Mouse (Mus musculus): ENCODE measurements around the gene Mrpl47.
"Not testable (repeated sequence)": the region's sequence is repeated elsewhere in the genome, so short reads cannot be mapped to it uniquely, and the experiment has no call there.

The Mrpl47 gene

DNA sequence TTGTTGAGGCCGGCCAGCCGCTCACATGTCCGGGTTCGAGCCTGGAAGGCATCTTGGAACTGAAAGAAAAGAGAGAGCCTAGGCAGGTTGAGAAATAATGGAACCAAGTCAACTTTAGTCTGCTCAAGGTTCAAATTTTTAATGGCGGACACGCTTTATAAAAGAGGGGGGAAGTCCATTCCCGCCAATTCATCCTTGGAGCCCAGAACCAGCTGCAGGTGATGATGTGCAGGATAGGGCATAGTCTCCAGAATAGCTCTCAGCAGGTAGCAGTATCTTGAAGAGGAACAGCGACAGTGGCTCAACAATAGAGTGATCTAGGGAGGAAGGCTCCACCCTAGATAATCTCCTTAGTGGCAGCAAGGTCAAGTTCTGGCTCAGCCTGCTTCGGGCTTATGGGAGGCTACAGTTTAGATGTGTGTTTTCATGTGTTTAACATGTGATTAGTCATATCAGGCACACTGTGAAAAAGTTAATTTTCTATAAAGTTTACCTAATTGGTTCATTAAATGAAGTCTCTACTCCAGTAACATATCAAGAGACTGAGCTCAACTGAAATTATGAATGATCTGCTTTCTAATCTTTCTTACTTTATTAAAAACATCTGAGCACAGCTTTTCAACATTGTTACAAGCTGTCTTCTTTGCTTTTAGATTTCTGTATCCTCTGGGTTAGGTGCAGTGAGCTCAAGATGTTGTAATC, 31.6 kb downstream of the Mrpl47 start, which contains the start of gene Actl6a:
Gene Actl6a (plus strand): TSS at position 652 of the 702 bp plus-strand sequence.
- not testable (repeated sequence) for DNase-seq (ENCODE audit: low spot score)

DNA sequence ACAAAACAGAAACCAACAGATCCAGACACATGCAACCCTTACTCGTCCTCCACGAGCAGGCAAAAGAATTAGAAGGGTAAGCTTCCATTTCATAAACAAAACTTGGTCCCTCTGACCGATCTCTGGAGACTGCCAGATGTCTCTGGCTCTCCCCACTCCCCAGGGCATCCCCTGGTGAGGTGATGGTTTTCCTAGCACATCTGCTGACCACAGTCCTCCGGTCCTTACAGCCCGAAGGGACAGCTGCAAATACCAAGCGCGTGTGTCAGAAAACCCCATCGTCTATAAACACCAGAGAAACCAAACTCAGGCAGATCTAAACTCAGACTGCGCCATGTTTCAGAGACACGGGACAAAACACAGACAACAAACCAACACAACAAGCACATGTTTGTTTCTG, 32.8 kb downstream of the Mrpl47 start:
- DNase-seq (ENCODE audit: low spot score): not testable (repeated sequence)

DNA sequence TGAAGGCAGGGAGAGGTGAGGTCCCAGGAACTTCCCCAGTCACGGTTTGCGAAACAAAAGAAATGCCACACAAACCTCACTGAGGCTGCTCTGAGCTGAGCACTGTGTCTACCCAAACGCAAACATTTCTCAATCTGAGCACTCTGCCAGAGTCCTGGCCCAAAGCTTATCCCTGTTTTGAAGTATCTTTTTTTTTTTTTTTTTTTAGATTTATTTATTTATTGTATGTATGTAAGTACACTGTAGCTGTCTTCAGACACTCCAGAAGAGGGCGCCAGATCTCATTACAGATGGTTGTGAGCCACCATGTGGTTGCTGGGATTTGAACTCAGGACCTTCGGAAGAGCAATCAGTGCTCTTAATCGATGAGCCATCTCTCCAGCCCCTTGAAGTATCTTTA, 33.4 kb downstream of the Mrpl47 start:
- DNase-seq (ENCODE audit: low spot score): not testable (repeated sequence)

DNA sequence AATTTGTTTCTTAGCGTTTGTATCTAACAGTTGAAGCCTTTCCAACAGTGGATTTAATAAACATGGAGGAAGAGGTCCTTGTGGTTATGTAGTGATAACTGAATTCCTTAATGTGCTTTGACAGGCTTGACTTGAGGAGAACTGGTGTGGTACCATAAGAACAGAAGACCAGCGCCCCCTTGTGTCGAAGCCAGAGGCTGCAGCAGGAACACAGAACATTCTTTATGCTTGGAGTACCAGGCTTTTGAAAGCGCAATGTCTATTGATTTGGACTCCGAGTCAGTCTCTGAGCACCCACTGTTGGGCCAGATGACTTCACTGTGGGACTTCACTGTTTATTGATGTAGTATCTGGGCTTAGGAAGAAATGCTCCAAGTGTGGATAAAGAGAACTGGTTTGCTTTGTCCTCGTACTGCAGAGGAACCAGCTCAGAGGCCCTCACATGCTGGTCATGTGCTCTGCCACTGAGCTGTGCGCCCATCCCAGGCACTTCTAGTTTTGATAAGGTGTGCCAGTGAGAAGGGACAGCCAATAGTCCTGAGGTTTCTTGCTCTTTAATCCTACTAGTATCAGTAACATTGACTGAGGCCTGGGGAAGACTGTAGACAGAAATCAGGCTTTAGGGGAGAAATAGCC, 39.1 kb downstream of the Mrpl47 start:
- DNase-seq (ENCODE audit: low spot score): peak; percentile 70

DNA sequence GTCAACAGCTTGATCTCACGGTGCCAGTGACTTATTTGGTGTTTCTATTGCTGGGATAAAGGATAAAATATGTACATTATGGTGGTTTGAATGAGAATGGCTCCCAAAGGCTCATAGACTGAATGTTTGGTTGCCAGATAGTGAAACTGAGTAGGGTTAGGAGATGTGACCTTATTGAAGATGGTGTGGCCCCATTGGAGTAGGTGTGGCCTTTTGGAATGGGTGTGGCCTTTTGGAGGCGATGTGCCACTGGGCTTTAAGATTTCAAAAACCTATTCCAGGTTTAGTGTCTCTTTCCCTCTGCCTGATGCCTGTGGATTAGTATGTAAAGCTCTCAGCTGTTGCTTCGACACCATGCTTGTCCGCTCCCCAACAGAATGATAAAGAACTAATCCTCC, 41.8 kb downstream of the Mrpl47 start:
- no peak for DNase-seq (ENCODE audit: low spot score)

DNA sequence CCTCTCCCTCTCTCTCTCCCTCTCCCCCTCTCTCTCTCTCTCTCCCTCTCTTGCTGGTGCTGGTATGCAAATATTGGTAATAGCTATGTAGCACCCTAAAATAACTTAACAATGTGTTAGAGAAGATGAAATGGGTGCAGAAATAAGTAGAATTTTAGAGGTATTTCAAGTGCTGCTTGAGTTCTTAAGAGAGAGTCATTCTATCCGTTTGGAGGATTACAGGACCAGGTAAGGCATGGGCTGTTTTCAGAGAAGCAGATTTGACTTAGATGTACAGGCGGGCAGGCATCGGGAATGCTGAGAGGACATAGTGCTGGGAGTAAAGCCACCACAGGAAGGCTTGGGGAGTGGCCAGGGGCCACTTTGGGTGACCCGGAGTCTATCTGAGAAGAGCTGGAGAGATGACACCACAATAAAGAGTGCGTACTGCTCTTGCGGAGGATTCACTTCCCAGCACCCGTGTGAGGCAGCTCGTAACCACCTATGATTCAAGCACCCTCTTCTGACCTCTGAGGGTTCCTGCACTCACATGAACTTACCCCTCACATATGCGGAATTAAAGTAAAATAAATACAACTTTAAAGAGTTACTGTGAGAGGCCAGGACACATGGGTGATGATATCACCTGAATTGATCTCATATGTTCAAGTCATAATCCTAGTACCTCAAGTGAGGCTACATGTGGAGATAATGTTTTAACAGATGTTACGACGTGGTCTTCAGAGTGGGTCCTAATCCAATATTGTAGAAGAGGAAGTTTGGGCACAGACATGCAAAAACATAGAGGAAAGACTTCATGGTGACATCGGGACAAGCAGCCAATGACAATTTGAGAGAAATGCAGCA, 42.4 kb downstream of the Mrpl47 start:
- DNase-seq (ENCODE audit: low spot score): no peak

DNA sequence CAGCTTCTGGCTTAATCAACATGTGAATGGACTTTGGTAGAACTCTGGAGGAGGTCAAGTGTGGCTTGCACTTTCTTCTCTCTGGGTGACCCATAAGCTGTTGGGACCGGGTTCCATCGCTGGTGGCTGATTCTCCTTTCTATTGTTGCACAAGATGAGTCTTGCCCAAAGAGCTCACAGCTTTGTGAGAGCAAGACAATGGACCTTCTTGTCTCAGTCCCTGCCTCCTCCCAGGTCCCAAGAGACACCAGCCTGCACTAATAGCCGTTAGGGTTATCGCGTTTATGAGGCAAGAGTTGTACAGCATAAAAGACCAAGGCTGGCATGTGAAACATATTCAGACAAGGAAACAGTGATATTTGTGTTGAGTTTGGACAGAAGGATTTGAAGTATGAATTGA, 43.2 kb downstream of the Mrpl47 start:
- no peak for DNase-seq (ENCODE audit: low spot score)

DNA sequence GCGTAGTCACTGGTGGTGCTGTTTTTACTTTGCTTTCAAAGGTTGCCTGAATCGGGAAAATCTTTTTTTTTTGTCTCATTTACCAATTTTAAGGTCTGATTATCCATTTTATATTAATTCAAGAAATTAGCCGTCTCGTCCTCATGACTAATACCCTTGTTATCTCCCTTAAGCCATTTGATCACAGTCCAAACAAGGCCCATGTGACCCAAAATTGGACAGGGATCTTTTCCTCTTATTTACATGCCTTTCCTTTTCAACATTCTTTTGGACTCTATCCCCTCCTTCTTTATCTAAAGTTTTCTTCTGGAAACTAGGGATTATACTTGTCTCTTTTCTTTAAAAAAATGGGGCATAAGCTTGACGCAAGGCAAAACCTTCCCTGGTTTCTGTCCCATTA, 45.6 kb downstream of the Mrpl47 start:
- no peak for DNase-seq (ENCODE audit: low spot score)

DNA sequence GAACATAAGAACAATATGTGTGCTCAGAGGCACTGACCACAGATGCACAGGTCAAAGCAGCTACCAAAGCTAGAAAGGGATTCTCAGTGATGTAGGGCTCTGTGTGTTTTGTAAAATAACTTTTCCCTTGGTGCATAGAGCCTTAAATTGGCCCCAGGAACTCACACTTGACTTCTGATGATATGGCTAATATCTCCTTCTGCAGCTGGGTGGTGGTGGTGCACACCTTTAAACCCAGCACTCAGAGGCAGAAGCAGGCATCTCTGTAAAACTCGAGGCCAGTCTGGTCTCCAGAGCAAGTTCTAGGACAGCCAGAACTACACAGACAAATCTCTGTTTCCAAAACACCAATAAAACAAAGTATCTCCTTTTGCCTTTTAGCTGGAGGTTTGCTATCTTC, 46.5 kb downstream of the Mrpl47 start:
- DNase-seq (ENCODE audit: low spot score): no peak

DNA sequence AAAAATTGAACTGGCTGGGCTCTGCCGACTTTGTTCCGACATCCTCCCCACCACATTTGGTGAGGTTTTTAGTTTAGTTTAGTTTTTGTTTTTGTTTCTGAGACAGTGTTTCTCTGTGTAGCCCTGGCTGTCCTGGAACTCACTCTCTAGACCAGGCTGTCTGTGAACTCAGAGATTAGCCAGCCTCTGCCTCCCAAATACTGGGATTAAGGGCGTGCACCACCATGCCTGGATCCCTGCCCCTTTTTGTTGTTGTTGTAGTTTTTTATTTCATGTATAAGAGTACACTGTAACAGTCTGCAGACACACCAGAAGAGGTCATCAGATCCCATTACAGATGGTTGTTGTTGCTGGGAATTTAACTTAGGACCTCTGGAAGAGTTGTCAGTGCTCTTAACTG, 47.4 kb downstream of the Mrpl47 start:
- DNase-seq (ENCODE audit: low spot score): no peak

DNA sequence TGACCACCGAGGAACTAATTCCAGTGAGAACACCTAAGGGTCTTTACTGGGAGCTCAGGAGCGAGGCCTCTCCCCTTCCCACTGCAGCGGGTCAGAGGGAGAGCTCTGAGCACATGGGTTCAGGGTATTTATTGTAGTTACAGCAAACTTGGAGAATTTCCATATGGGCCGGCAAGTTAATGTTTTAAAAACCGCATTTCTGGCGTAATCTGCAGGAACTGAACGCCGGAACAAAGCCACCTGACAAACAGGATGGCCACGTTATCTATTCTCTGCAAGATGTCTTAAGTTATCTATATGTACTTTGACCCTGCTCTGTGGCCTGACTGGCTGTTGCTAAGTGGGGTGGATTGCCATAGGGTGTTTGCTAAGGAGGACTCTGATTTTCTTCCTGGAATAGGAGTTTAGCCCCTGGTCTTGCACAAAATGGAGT, 47.8 kb downstream of the Mrpl47 start:
- DNase-seq (ENCODE audit: low spot score): no peak

DNA sequence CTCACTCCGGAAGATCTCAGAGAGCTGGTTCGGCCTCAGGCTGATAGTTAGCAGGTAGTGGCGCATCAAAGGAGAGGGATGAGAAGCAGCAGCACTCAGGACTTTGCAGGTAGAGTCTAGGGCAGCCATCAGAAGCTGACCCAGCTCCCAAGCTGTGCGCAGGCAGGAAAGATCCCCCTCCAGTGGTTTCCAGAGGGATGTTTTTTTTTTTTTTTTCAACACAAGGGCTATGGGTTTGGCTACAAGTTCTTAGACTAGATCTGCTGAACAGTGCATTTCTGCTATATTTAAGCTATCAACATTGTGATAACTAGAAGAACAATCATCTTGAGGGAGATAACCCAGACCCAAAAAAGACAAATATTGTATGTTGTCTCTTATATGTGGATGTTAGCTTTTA, 50.2 kb downstream of the Mrpl47 start:
- no peak for DNase-seq (ENCODE audit: low spot score)

DNA sequence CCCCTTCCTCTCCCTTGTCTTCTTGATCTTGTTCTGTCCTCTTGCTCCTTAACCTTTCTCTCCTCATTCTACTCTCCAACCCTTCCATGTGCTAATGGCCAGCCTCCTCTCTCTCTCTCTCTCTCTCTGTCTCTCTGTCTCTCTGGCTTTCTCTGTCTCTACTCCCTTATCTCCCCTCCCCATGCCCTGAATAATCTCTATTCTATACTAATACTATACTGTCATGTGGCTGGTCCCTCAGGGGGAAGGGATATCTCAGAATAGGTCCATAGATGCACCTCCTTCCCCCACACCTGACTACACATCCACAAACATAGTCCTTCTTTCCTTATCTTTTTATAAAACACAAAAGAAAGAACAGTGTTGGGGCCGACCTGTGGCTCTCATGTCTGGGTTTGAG, 50.9 kb downstream of the Mrpl47 start:
- DNase-seq (ENCODE audit: low spot score): no peak

DNA sequence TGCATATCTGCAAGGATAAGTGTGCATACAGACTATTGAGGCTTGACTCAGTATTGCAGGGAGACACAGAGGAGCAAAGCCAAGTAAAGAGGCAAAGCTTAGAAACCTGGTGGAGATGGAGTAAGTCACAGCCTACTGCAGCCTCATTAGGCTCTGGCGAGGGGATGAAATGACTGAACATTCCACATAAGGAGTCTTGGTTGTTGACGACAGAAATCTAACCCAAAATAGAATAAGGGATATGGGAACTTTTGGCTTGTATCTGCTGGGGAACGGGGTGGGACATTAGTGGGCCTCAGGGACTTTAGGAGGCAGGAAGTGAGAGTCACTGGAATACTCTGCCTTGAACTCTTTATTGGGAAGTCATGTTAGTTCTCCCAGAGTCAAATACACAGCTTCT, 52.8 kb downstream of the Mrpl47 start:
- DNase-seq (ENCODE audit: low spot score): no peak

DNA sequence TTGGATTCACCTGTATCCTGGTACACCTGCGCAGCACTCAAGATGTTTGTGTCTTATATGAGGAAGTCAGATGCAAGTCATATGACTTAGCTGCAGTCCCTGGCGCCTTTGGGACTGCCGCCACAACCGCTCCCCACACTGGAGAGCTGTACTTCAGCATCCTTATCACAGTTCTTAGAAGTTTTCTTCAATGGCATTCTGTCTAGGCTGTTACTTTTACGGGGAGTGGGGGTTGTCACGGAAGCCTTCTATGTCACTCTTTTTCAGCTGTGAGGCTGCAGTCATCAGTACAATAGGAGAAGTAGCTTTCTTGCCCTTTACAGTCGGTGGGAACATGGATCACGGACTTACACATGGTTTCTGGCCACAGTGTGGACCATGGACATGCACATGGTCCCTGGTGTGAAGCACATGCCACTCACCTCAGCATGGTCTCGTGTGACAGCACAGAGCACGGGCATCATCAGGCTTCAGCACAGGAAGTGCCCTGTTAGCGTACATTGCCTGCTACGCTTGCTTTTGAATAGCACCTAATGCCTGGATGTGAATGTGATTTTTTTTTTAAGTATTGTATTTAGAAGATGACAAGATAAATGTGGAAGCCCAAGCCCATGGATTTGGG, 54.4 kb downstream of the Mrpl47 start:
- DNase-seq (ENCODE audit: low spot score): no peak

DNA sequence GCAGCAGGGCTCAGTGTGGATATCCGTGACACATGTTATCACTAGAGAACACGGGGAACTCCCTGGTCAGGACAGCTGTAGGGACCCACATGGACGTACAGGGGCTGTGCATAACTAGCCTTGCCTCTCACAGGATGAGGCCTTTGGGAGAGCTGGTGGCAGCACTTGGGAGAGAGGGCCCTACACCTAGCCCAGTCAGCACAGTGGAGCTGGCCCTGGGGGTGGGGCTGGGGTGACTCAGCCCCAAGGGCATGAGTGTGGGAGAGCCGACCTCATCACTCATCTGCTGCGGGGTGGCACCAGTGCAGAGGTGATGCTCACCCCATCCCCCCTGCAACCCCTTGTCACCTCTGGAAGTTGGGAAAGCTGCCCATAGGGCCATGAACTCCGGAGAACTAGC, 61.0 kb downstream of the Mrpl47 start:
- no peak for DNase-seq (ENCODE audit: low spot score)

Data from spleen, adult 12 weeks (tissue).